Mouse (Mus musculus) ovary, postnatal 14 days (tissue): Measurements from ENCODE around the gene Lrg1.
A peak's percentile ranks its signal among the peaks of the same experiment; 100 is the strongest.
"Not testable (repeated sequence)": the region's sequence is repeated elsewhere in the genome, so short reads cannot be mapped to it uniquely, and the experiment has no call there.

Experiments used
- DNase-seq: peaks from one replicate; pipeline ENCODE4 v3.0.0; 2022; ENCODE audit warnings: low spot score

The Lrg1 gene

GRCm38 (mm10) chr17:56108334-56109044 is 13.3 kb downstream of the Lrg1 start:
- no peak for DNase-seq

- no peak for DNase-seq
These were observed 14.1 kb downstream of the Lrg1 start for GRCm38 (mm10) chr17:56107736-56108135.

GRCm38 (mm10) chr17:56106981-56107380 is 14.8 kb downstream of the Lrg1 start:
- no peak for DNase-seq

- not testable (repeated sequence) for DNase-seq
These were observed 15.4 kb downstream of the Lrg1 start for GRCm38 (mm10) chr17:56106436-56106835.

- DNase-seq: not testable (repeated sequence)
These were observed 17.0 kb downstream of the Lrg1 start for GRCm38 (mm10) chr17:56104821-56105220.

GRCm38 (mm10) chr17:56103465-56104285 is 18.1 kb downstream of the Lrg1 start:
- no peak for DNase-seq

- no peak for DNase-seq
These were observed 18.9 kb downstream of the Lrg1 start for GRCm38 (mm10) chr17:56102927-56103326.

- DNase-seq: no peak
These were observed 19.6 kb downstream of the Lrg1 start for GRCm38 (mm10) chr17:56102158-56102557.

- no peak for DNase-seq
These were observed 21.0 kb downstream of the Lrg1 start for GRCm38 (mm10) chr17:56100811-56101210.

- DNase-seq: no peak
These were observed 22.9 kb downstream of the Lrg1 start for GRCm38 (mm10) chr17:56098711-56099572.

- DNase-seq: no peak
These were observed 23.6 kb downstream of the Lrg1 start for GRCm38 (mm10) chr17:56098180-56098579.

- DNase-seq: no peak
These were observed 24.9 kb downstream of the Lrg1 start for GRCm38 (mm10) chr17:56096883-56097282.

- DNase-seq: no peak
These were observed 29.0 kb downstream of the Lrg1 start for GRCm38 (mm10) chr17:56092794-56093193.

GRCm38 (mm10) chr17:56092312-56092711 is 29.5 kb downstream of the Lrg1 start:
- DNase-seq: no peak

GRCm38 (mm10) chr17:56080781-56081585 is 40.8 kb downstream of the Lrg1 start:
- no peak for DNase-seq

GRCm38 (mm10) chr17:56079921-56080320 is 41.9 kb downstream of the Lrg1 start:
- no peak for DNase-seq

GRCm38 (mm10) chr17:56078880-56079795 is 42.7 kb downstream of the Lrg1 start, which contains the start of gene Hdgfl2:
Gene Hdgfl2, plus strand, starts transcription at chr17:56079634.
- peak; percentile 99 for DNase-seq

- DNase-seq: not testable (repeated sequence)
These were observed 43.4 kb downstream of the Lrg1 start for GRCm38 (mm10) chr17:56078361-56078760.

- DNase-seq: no peak
These were observed 44.3 kb downstream of the Lrg1 start for GRCm38 (mm10) chr17:56077523-56077922.

GRCm38 (mm10) chr17:56074827-56075208 is 47.0 kb downstream of the Lrg1 start, which contains the start of gene Ubxn6:
Gene Ubxn6, minus strand, starts transcription at chr17:56075028.
- DNase-seq: peak; percentile 97
